Mouse (Mus musculus) adrenal gland, postnatal 25 days (tissue): ENCODE results near the gene Vps13a. TPM values are rescaled to one million over a fixed set of nuclear protein-coding genes. Genes with fewer than 3 reads are reported as not detected.

Experiments used
- DNase-seq: peaks from one replicate; pipeline ENCODE4 v3.0.0; 2021; ENCODE audit warnings: mixed read lengths
- total RNA-seq: library from RNA; stranded (reverse); gene quantifications from 2 replicates; pipeline ENCODE4 v1.2.3, GENCODE M21; 2021

Gene Vps13a
- total RNA-seq, 1 experiment from 2014 or later = 42.0 TPM

DNA sequence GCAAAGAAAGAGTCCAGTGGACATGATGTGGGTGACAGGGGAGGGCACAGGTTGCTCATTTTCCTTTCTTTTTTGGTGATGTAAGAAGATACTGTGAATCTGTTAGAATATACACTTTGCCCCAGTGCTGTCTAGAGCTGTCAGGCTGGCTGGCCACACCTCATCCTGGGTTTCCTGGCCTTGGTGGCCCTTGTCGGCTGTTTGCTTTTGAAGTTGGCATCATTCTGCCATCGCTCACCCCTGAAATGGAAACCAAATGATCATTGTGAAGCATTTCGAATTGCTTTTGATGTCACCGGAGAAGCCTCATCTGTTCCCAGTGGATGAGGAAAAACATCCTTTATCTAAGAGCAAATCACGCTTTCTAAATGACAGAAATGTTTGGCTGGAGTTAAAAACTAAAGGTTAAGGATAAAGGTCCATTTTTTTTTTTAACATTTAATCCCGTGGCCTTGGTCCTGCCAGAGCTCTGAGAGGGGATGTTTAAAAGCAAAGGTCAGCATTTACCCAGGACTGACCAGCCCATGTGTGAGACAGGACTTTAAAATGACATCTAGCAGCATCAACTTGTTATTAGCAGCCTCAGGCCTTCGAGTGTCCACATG lies 201.0 kb downstream of the Vps13a start:
- DNase-seq = no peak

DNA sequence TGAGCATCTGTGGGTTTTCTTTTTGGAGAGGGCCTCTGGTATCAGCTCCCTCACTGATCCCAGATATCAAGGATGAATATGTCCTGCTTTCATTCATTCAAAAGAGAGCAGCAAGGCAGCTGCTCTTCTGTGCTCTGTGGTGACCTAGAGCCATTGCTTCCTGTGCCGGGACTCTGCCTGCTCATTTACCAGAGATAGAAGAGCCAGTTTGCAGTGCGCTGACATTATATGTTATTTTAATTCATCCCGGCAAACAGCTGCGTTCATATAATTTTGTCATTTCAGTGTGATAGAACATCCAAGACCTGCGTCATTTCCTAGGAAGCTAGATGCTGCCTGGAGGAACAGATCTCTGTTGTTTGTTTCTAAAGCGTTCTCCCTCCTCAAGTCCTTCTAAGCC lies 203.9 kb downstream of the Vps13a start:
- no peak for DNase-seq

Other genes with a start within 250 kb of the Vps13a start
- not detected in 2 replicates for gene Foxb2, start 92.9 kb upstream of the Vps13a start, total RNA-seq
- 34.6 and 35.3 TPM in 2 replicates for gene Prune2, start 175.2 kb upstream of the Vps13a start, total RNA-seq